Mouse (Mus musculus) left cerebral cortex, adult 2 months (tissue): Measurements from ENCODE around the gene Pafah1b2. TPM values are rescaled to one million over a fixed set of nuclear protein-coding genes. Genes with fewer than 3 reads are reported as not detected.

Experiments used
- DNase-seq, 2 experiments: peaks; one replicate each; pipeline ENCODE4 v3.0.0; 2021 to 2022; ENCODE audit warnings: low spot score in 2 of 2, mixed read lengths in 1 of 2; ENCODE audit errors: extremely low spot score in 1 of 2
- H3K27ac ChIP-seq: fragments of 200-600 bp; 2 replicates; pipeline ENCODE4 v1.8.1; 2022
- H3K4me3 ChIP-seq: fragments of 200-600 bp; 2 replicates; pipeline ENCODE4 v1.8.1; 2022
- CTCF ChIP-seq: fragments of 200-600 bp; IDR thresholded peaks from 2 replicates; pipeline ENCODE4 v1.8.1; 2022; ENCODE audit warnings: antibody characterized with exemption, mild to moderate bottlenecking, moderate library complexity
- intact Hi-C: fragments of 180-260 bp; cut with DNase I; formaldehyde crosslinking; loops from one replicate; pipeline ENCODE4 v1.15.1; 2025
- microRNA-seq, 2 experiments: library from miRNA; unstranded; fragments of <30 nt; microRNA quantifications; one replicate each; pipeline ENCODE4 v1.2.0; 2021
- total RNA-seq, 2 experiments: library from RNA; stranded (reverse); gene quantifications; 2 replicates each; pipeline ENCODE4 v1.2.3; 2021

The Pafah1b2 gene
- total RNA-seq, 2 experiments from 2014 or later: 193 to 215 TPM

GRCm38 (mm10) chr9:45935628-45936210, 76.8 kb downstream of the Pafah1b2 start, which contains the start of gene Tagln:
Gene Tagln (minus strand): TSS chr9:45936058.
- DNase-seq: no peak
- no peak for TF ChIP-seq CTCF
- intact Hi-C loops: loop anchor here (2.0 kb wide), 2 partner anchors 19 to 25 kb away; partner anchors contain the start of gene Sidt2
- no peak within 1 kb of the TSS for H3K27ac ChIP-seq
- no peak within 1 kb of the TSS for H3K4me3 ChIP-seq

GRCm38 (mm10) chr9:45932571-45933415, 79.7 kb downstream of the Pafah1b2 start:
- Histone ChIP-seq H3K4me3 (no peak overlapping the region), H3K27ac (peak overlapping the region; percentile 32; the same call in 1 of the 2 replicates)
- TF ChIP-seq CTCF: no peak
- peak; percentile 32 to 43 for DNase-seq
- intact Hi-C loops: no loop called here

- no peak for DNase-seq
- no peak overlapping the region for H3K27ac ChIP-seq
- no peak for TF ChIP-seq CTCF
- no peak overlapping the region for H3K4me3 ChIP-seq
- intact Hi-C loops: no loop called here
These were observed 80.5 kb downstream of the Pafah1b2 start for GRCm38 (mm10) chr9:45931958-45932357.

GRCm38 (mm10) chr9:45929285-45929684, 83.2 kb downstream of the Pafah1b2 start:
- DNase-seq: no peak
- no peak overlapping the region for H3K4me3 ChIP-seq
- no peak for TF ChIP-seq CTCF
- intact Hi-C loops: no loop called here
- H3K27ac ChIP-seq: no peak overlapping the region

GRCm38 (mm10) chr9:45919895-45920294, 92.6 kb downstream of the Pafah1b2 start:
- TF ChIP-seq CTCF: no peak
- intact Hi-C loops: no loop called here
- DNase-seq: no peak

GRCm38 (mm10) chr9:45917041-45917934, 95.2 kb downstream of the Pafah1b2 start:
- no peak for TF ChIP-seq CTCF
- no peak overlapping the region for H3K4me3 ChIP-seq
- intact Hi-C loops: no loop called here
- 0 out of 2 replicates have a peak overlapping the region, but pooled peaks have one; percentile 5 for H3K27ac ChIP-seq
- peak; percentile 31 to 47 for DNase-seq

More at GRCm38 (mm10) chr9:45919895-45920294, 92.6 kb downstream of the Pafah1b2 start:
- Histone ChIP-seq H3K4me3 (no peak overlapping the region), H3K27ac (no peak overlapping the region)

- no peak overlapping the region for H3K27ac ChIP-seq
- TF ChIP-seq CTCF: no peak; the same call in none of the 2 replicates
- DNase-seq: no peak
- no peak overlapping the region for H3K4me3 ChIP-seq
- intact Hi-C loops: no loop called here
These were observed 96.8 kb downstream of the Pafah1b2 start for GRCm38 (mm10) chr9:45915659-45916058.

Small RNAs within 50 kb of the gene (microRNA-seq; reads per million reads assigned to microRNA genes)
- 1.2 reads per million in 2 experiments for gene Mir7087

Other genes with a start within 250 kb of the Pafah1b2 start
- 10 to 100 TPM; 13.7 to 16.5 TPM for gene Cep164, start 184.0 kb downstream of the Pafah1b2 start, total RNA-seq
- 10 to 100 TPM; 77.3 to 79.5 TPM for gene Bace1, start 174.1 kb downstream of the Pafah1b2 start, total RNA-seq
- gene Pcsk7, start 106.2 kb downstream of the Pafah1b2 start, total RNA-seq: 10 to 100 TPM; 26.2 to 30.7 TPM
- 10 to 100 TPM; 83.1 to 84.3 TPM for gene Rnf214, start 105.8 kb downstream of the Pafah1b2 start, total RNA-seq
- gene Tagln, start 76.6 kb downstream of the Pafah1b2 start, total RNA-seq: 10 to 100 TPM in 1 of 2 experiments, 1 to 10 TPM in 1; 9.6 to 11.8 TPM
- 10 to 100 TPM; 86.7 to 86.9 TPM for gene Sidt2, start 57.4 kb downstream of the Pafah1b2 start, total RNA-seq
- gene Sik3, start 130 bp upstream of the Pafah1b2 start, total RNA-seq: 100 to 1,000 TPM; 122 to 127 TPM
- gene Apoa1, start 215.9 kb upstream of the Pafah1b2 start, total RNA-seq: not detected
- 1 to 10 TPM; 1.2 to 2.1 TPM for gene Apoc3, start 222.9 kb upstream of the Pafah1b2 start, total RNA-seq
- gene Apoa4, start 228.0 kb upstream of the Pafah1b2 start, total RNA-seq: not detected